ENCODE assay signal across 10 mouse cellular contexts in genomic region chr8:83592682-83593081, GRCm38 (mm10). TPM values are rescaled to one million over a fixed set of nuclear protein-coding genes. Genes with fewer than 3 reads are reported as not detected.
DNase-seq lines count a peak whose midpoint lies in the region; ATAC-seq and TF ChIP-seq lines count a peak whose summit lies in the region.
"Had no signal": no experiment of that assay in that cellular context is flagged by ENCODE, and none has a peak within 500 bp of the region (broad histone marks: within the 10 kb centered on the region; RNA-seq: fewer than 3 reads in every experiment).

No protein-coding gene starts in this region.

- TF ChIP-seq POLR2A in limb, embryonic 14.5 days (IDR thresholded peaks at IDR 0.05; ENCODE audit: borderline replicate concordance, extremely low read depth, insufficient read depth, insufficient read length): no peak
- TF ChIP-seq POLR2A in small intestine, adult 2 months (IDR thresholded peaks at IDR 0.05; ENCODE audit: low read depth, low read length): no peak

- peak overlapping the region; percentile 98; the same call in 1 of the 2 replicates for H3K27ac ChIP-seq in layer of hippocampus, adult 2 months
- H3K27ac ChIP-seq in forebrain, embryonic 10.5 days: peak overlapping the region; percentile 66; the same call in 1 of the 2 replicates
- no peak overlapping the region for H3K27ac ChIP-seq in limb, embryonic 14.5 days (replicated peaks; ENCODE audit: low read depth, low read length)
- H3K27ac ChIP-seq in small intestine, adult 2 months (ENCODE audit: insufficient read depth, low read depth, low read length): no peak overlapping the region

- peak overlapping the region; percentile 87 for H3K4me3 ChIP-seq in layer of hippocampus, adult 2 months
- H3K4me3 ChIP-seq in forebrain, embryonic 10.5 days: peak overlapping the region; percentile 88
- peak overlapping the region; percentile 81; the same call in 1 of the 2 replicates for H3K4me3 ChIP-seq in limb, embryonic 14.5 days (replicated peaks; ENCODE audit: low read length)
- H3K4me3 ChIP-seq in small intestine, adult 2 months (ENCODE audit: low read depth, low read length): peak overlapping the region; percentile 10

- H3K9me3 ChIP-seq in forebrain, embryonic 10.5 days: no peaks in the 10 kb centered on the region
- H3K9me3 ChIP-seq in limb, embryonic 14.5 days (ENCODE audit: control insufficient read depth, low read length): no peaks in the 10 kb centered on the region

- peaks cover 40% of the 10 kb centered on the region for H3K4me1 ChIP-seq in forebrain, embryonic 10.5 days
- H3K4me1 ChIP-seq in limb, embryonic 14.5 days (ENCODE audit: control insufficient read depth, insufficient read depth, low read length): peaks cover 16% of the 10 kb centered on the region
- no peaks in the 10 kb centered on the region for H3K4me1 ChIP-seq in small intestine, adult 2 months (ENCODE audit: control insufficient read depth, insufficient read depth, insufficient read length, low read length)

- no peak for DNase-seq in layer of hippocampus, adult 2 months (ENCODE audit: low spot score in 2 of 2)
- no peak for DNase-seq in layer of hippocampus, postnatal 10 days (ENCODE audit: low spot score in 2 of 2)
- DNase-seq in forebrain, embryonic 10.5 days (ENCODE audit: extremely low spot score, low spot score): no peak
- no peak for DNase-seq in limb, embryonic 14.5 days (ENCODE audit: low spot score)
- DNase-seq in layer of hippocampus, adult 9-10 months (ENCODE audit: low spot score): no peak
- DNase-seq in right cerebral cortex, postnatal 14 days: no peak
- DNase-seq in kidney, postnatal 4 days: no peak

- TF ChIP-seq CTCF in layer of hippocampus, adult 2 months (conservative IDR thresholded peaks at IDR 0.05): no peak
- no peak for TF ChIP-seq CTCF in small intestine, adult 2 months (IDR thresholded peaks at IDR 0.05; ENCODE audit: extremely low read depth, insufficient read length, insufficient replicate concordance, low read depth, low read length)

- H3K27me3 ChIP-seq in forebrain, embryonic 10.5 days (ENCODE audit: poor library complexity, severe bottlenecking): no peaks in the 10 kb centered on the region
- H3K27me3 ChIP-seq in limb, embryonic 14.5 days (ENCODE audit: control insufficient read depth, insufficient read depth, low read length): no peaks in the 10 kb centered on the region
- no peaks in the 10 kb centered on the region for H3K27me3 ChIP-seq in small intestine, adult 2 months (ENCODE audit: control insufficient read depth, insufficient read depth, low read length)

- H3K36me3 ChIP-seq in forebrain, embryonic 10.5 days (replicated peaks): peaks cover 45% of the 10 kb centered on the region
- peaks cover 20% of the 10 kb centered on the region; the same call in 1 of the 2 replicates for H3K36me3 ChIP-seq in limb, embryonic 14.5 days (ENCODE audit: control insufficient read depth, insufficient read depth, low read length)
- H3K36me3 ChIP-seq in small intestine, adult 2 months (ENCODE audit: control insufficient read depth, insufficient read depth, low read length): no peaks in the 10 kb centered on the region

- 74% methylated on average over 3 of the region's 3 CpGs for WGBS in forebrain, embryonic 10.5 days
- 58% methylated on average over 3 of the region's 3 CpGs for WGBS in limb, embryonic 14.5 days
- WGBS in small intestine, adult 2 months: 55% methylated on average over 3 of the region's 3 CpGs

- H3K9ac ChIP-seq in limb, embryonic 14.5 days (ENCODE audit: low read depth, low read length, severe bottlenecking): peak overlapping the region; percentile 80; the same call in 1 of the 2 replicates

- no peak for ATAC-seq in limb, embryonic 14.5 days (ENCODE audit: low FRiP score, low read depth)

- peak overlapping the region; percentile 82 for H3K4me2 ChIP-seq in limb, embryonic 14.5 days (replicated peaks; ENCODE audit: low read depth, low read length, severe bottlenecking)

RNA-seq across cellular contexts. Expression of gene Tecr, which starts 15.1 kb away (rescaled TPM):
- total RNA-seq in layer of hippocampus, adult 2 months (2021): 100 to 1,000 TPM; 503 to 542 TPM
- total RNA-seq in layer of hippocampus, postnatal 10 days (2021): 100 to 1,000 TPM; 532 to 604 TPM
- 637 and 658 TPM in 2 replicates for polyA plus RNA-seq in forebrain, embryonic 10.5 days (2016; fragmentation: Nextera tagmentation; extraction: Ambion mirVana)
- polyA plus RNA-seq in limb, embryonic 14.5 days (2012; rRNA removed): 595 and 783 TPM in 2 replicates
- polyA plus RNA-seq in limb, embryonic 14.5 days (2014; fragmentation: Nextera tagmentation; extraction: Ambion mirVana): 586 and 589 TPM in 2 replicates
- polyA plus RNA-seq in small intestine, adult 2 months (2012; rRNA removed): 184 and 322 TPM in 2 replicates

RNA-seq across cellular contexts. Expression of gene Dnajb1, which starts 15.3 kb away (rescaled TPM):
- 10 to 100 TPM; 36.5 to 37.6 TPM for total RNA-seq in layer of hippocampus, adult 2 months (2021)
- 10 to 100 TPM; 29.4 to 33.5 TPM for total RNA-seq in layer of hippocampus, postnatal 10 days (2021)
- polyA plus RNA-seq in forebrain, embryonic 10.5 days (2016; fragmentation: Nextera tagmentation; extraction: Ambion mirVana): 65.2 and 77.8 TPM in 2 replicates
- polyA plus RNA-seq in limb, embryonic 14.5 days (2012; rRNA removed): 42.6 and 43.7 TPM in 2 replicates
- 51.3 and 58.9 TPM in 2 replicates for polyA plus RNA-seq in limb, embryonic 14.5 days (2014; fragmentation: Nextera tagmentation; extraction: Ambion mirVana)
- polyA plus RNA-seq in small intestine, adult 2 months (2012; rRNA removed): 21.1 and 34.0 TPM in 2 replicates

RNA-seq across cellular contexts. Expression of gene Ndufb7, which starts 26.2 kb away (rescaled TPM):
- 100 to 1,000 TPM; 154 to 156 TPM for total RNA-seq in layer of hippocampus, adult 2 months (2021)
- 100 to 1,000 TPM; 161 to 175 TPM for total RNA-seq in layer of hippocampus, postnatal 10 days (2021)
- polyA plus RNA-seq in forebrain, embryonic 10.5 days (2016; fragmentation: Nextera tagmentation; extraction: Ambion mirVana): 342 and 357 TPM in 2 replicates
- 237 and 248 TPM in 2 replicates for polyA plus RNA-seq in limb, embryonic 14.5 days (2012; rRNA removed)
- 298 and 313 TPM in 2 replicates for polyA plus RNA-seq in limb, embryonic 14.5 days (2014; fragmentation: Nextera tagmentation; extraction: Ambion mirVana)
- polyA plus RNA-seq in small intestine, adult 2 months (2012; rRNA removed): 531 and 683 TPM in 2 replicates

RNA-seq across cellular contexts. Expression of gene Olfr370, which starts 57.1 kb away (rescaled TPM):
- total RNA-seq in layer of hippocampus, adult 2 months (2021): not detected
- total RNA-seq in layer of hippocampus, postnatal 10 days (2021): not detected
- polyA plus RNA-seq in forebrain, embryonic 10.5 days (2016; fragmentation: Nextera tagmentation; extraction: Ambion mirVana): not detected in 2 replicates
- polyA plus RNA-seq in limb, embryonic 14.5 days (2012; rRNA removed): 0.18 TPM in 1 of 2 replicates, not detected in the other
- not detected in 2 replicates for polyA plus RNA-seq in limb, embryonic 14.5 days (2014; fragmentation: Nextera tagmentation; extraction: Ambion mirVana)
- polyA plus RNA-seq in small intestine, adult 2 months (2012; rRNA removed): not detected in 2 replicates
- total RNA-seq: common myeloid progenitor, adult 5-6 weeks had no signal
- polyA plus RNA-seq: large intestine, adult 2 months had no signal

RNA-seq across cellular contexts. Expression of gene Gipc1, which starts 59.8 kb away (rescaled TPM):
- 10 to 100 TPM; 52.8 to 55.4 TPM for total RNA-seq in layer of hippocampus, adult 2 months (2021)
- 10 to 100 TPM; 65.2 to 77.6 TPM for total RNA-seq in layer of hippocampus, postnatal 10 days (2021)
- 220 and 227 TPM in 2 replicates for polyA plus RNA-seq in forebrain, embryonic 10.5 days (2016; fragmentation: Nextera tagmentation; extraction: Ambion mirVana)
- polyA plus RNA-seq in limb, embryonic 14.5 days (2012; rRNA removed): 100 and 102 TPM in 2 replicates
- polyA plus RNA-seq in limb, embryonic 14.5 days (2014; fragmentation: Nextera tagmentation; extraction: Ambion mirVana): 134 and 138 TPM in 2 replicates
- polyA plus RNA-seq in small intestine, adult 2 months (2012; rRNA removed): 23.4 and 35.5 TPM in 2 replicates

Comparison
In these comparisons a context has a peak if more than half of its experiments do, and no peak if none do; other contexts are left out.
1. H3K27ac ChIP-seq: peak in layer of hippocampus, adult 2 months (single experiment) and forebrain, embryonic 10.5 days (single experiment); none in limb, embryonic 14.5 days (single experiment) and small intestine, adult 2 months (single experiment).
2. H3K4me3 ChIP-seq: peak in every context shown above with its lines; median percentile 88 in forebrain, embryonic 10.5 days; 87 in layer of hippocampus, adult 2 months; 81 in limb, embryonic 14.5 days; 10 in small intestine, adult 2 months.